Mouse (Mus musculus) liver, adult (tissue): ENCODE data around the gene Olfr1274-ps.
"Not testable (repeated sequence)": the region's sequence is repeated elsewhere in the genome, so short reads cannot be mapped to it uniquely, and the experiment has no call there.

Source experiments
- GATA4 ChIP-seq: IDR thresholded peaks from 2 replicates; pipeline ENCODE4 v1.6.1; 2014; ENCODE audit warnings: mild to moderate bottlenecking, low read length; ENCODE audit not compliant: insufficient replicate concordance

The Olfr1274-ps gene

DNA sequence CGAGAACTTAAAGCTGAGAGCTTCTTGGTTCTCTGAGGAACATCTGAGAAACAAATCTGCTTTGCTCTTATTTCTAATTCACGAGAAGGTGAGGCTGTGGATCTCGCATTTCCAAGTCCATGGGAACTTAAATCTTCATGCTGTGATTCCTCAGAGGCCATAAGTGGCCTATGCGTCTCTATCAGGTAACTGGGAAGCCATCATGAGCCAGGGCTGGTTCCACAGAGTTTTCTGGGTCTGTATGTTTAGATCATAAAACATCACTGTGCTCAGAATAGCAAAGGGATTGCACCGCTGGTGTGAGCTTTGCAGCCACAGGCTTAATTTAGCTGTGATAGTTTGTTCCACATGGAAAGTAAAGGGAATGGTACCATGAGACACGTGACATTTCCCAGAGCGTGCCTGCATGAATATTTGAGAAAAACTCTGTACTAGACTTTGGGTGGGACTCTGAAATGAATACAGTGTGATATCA, at the start of gene Olfr1274-ps:
Gene Olfr1274-ps, plus strand, starts transcription at position 51 of the 475 bp plus-strand sequence.
- not testable (repeated sequence) for TF ChIP-seq GATA4

GRCm38 (mm10) chr2:90443811-90444210, 45.3 kb downstream of the Olfr1274-ps start:
- no peak for TF ChIP-seq GATA4

GRCm38 (mm10) chr2:90448967-90449740, 50.7 kb downstream of the Olfr1274-ps start:
- no peak for TF ChIP-seq GATA4

DNA sequence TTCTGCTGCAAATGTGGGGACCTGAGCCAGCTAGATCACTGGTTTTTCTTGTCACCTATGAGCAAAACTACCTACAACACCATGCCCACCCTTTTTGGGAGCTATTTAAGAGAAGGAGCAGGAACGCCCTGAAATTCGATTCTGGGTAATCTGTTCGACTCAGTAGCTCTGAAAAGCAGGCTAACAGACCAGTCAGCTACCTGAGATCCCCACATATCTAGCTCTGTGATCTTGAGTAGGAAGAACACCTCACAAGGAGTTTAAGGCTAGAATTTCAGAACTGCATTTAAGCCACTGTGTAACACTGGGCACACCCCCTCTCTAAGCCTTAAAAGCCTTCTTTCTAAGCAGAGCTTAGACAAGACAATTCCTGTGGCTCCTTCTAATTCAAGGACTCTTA, 53.9 kb downstream of the Olfr1274-ps start:
- no peak for TF ChIP-seq GATA4
